ENCODE assay signal across 8 mouse cellular contexts in genomic region chr11:58301837-58302754, GRCm38 (mm10). TPM values are rescaled to one million over a fixed set of nuclear protein-coding genes. Genes with fewer than 3 reads are reported as not detected.
DNase-seq lines count a peak whose midpoint lies in the region; ATAC-seq lines count a peak whose summit lies in the region.

No protein-coding gene starts in this region.

- H3K27ac ChIP-seq in hindbrain, embryonic 12.5 days: peak overlapping the region; percentile 88

- peaks cover 10% of the 10 kb centered on the region for H3K4me1 ChIP-seq in hindbrain, embryonic 12.5 days

- H3K9ac ChIP-seq in hindbrain, embryonic 12.5 days: peak overlapping the region; percentile 62

- no peaks in the 10 kb centered on the region for H3K27me3 ChIP-seq in hindbrain, embryonic 12.5 days

- H3K9me3 ChIP-seq in hindbrain, embryonic 12.5 days (replicated peaks): no peaks in the 10 kb centered on the region

- H3K4me2 ChIP-seq in hindbrain, embryonic 12.5 days (replicated peaks): peak overlapping the region; percentile 59

- under 1% methylated on average over 36 of the region's 36 CpGs for WGBS in hindbrain, embryonic 12.5 days

- H3K36me3 ChIP-seq in hindbrain, embryonic 12.5 days: no peaks in the 10 kb centered on the region

- peak; percentile 98 for DNase-seq in NIH3T3 (ENCODE audit: low read depth)
- DNase-seq in cerebellum, postnatal 10 days: peak; percentile 96 to 98
- DNase-seq in frontal cortex, postnatal 10 days (ENCODE audit: low spot score in 2 of 2): peak; percentile 90 to 96
- peak; percentile 97 to 100 for DNase-seq in layer of hippocampus, postnatal 14 days (ENCODE audit: low spot score in 2 of 2)
- DNase-seq in lung, postnatal 14 days: peak; percentile 97
- DNase-seq in retina, adult 2 months (ENCODE audit: low read depth, low spot score): peak; percentile 89
- peak; percentile 93 for DNase-seq in thymus, postnatal 36 days

- H3K4me3 ChIP-seq in hindbrain, embryonic 12.5 days: peak overlapping the region; percentile 57

- peak; percentile 87 for ATAC-seq in hindbrain, embryonic 12.5 days (ENCODE audit: low FRiP score)

RNA-seq across cellular contexts. Expression of gene Zfp692, which starts 4.8 kb away (rescaled TPM):
- 24.1 and 24.5 TPM in 2 replicates for polyA plus RNA-seq in hindbrain, embryonic 12.5 days (2016; fragmentation: Nextera tagmentation; extraction: Ambion mirVana)
- 10 to 100 TPM; 20.1 to 20.2 TPM for total RNA-seq in layer of hippocampus, postnatal 14 days (2021)

RNA-seq across cellular contexts. Expression of gene 4930438A08Rik, which starts 27.5 kb away (rescaled TPM):
- polyA plus RNA-seq in hindbrain, embryonic 12.5 days (2016; fragmentation: Nextera tagmentation; extraction: Ambion mirVana): 0.17 TPM in 1 of 2 replicates, not detected in the other
- not detected for total RNA-seq in layer of hippocampus, postnatal 14 days (2021)

RNA-seq across cellular contexts. Expression of gene Zfp672, which starts 28.0 kb away (rescaled TPM):
- polyA plus RNA-seq in hindbrain, embryonic 12.5 days (2016; fragmentation: Nextera tagmentation; extraction: Ambion mirVana): 34.1 and 39.4 TPM in 2 replicates
- 10 to 100 TPM; 47.7 to 52.0 TPM for total RNA-seq in layer of hippocampus, postnatal 14 days (2021)

RNA-seq across cellular contexts. Expression of gene Sh3bp5l, which starts 28.4 kb away (rescaled TPM):
- 49.1 and 50.7 TPM in 2 replicates for polyA plus RNA-seq in hindbrain, embryonic 12.5 days (2016; fragmentation: Nextera tagmentation; extraction: Ambion mirVana)
- total RNA-seq in layer of hippocampus, postnatal 14 days (2021): 10 to 100 TPM; 67.1 to 69.3 TPM

Comparison
In these comparisons a context has a peak if more than half of its experiments do, and no peak if none do; other contexts are left out.
1. Peak in every context shown above with its lines: DNase-seq, ATAC-seq, H3K4me3 ChIP-seq and H3K27ac ChIP-seq.